ENCODE assay signal across 9 mouse cellular contexts in the genomic region with DNA sequence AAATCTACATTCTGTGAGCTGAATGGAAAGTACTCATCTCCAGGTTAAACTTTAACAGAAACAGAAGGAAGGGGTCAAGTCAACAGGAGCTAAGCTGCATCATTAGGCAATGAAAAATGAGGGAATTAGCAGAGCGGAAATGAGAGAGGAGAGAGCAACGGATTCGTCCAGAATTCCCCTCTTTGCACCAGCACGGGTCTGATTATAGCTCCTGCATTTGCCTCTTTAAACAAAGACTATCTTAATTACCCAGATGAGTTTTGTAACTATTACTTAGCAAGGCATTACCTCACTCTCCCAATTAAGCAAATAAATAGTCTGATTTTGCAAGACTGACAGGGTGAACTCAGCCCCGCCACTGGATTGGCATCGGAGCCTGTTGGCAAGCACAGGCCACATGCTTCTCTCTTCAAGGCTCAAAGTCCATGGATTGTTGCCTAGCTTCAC.
DNase-seq lines count a peak whose midpoint lies in the region; ATAC-seq lines count a peak whose summit lies in the region.
"Had no signal": no experiment of that assay in that cellular context is flagged by ENCODE, and none has a peak within 500 bp of the region (broad histone marks: within the 10 kb centered on the region; RNA-seq: fewer than 3 reads in every experiment).

No protein-coding gene starts in this region.

- 27% methylated on average over 6 of the region's 6 CpGs for WGBS in stomach, embryonic 15.5 days

- no peaks in the 10 kb centered on the region for H3K4me1 ChIP-seq in stomach, embryonic 15.5 days

- ATAC-seq in stomach, embryonic 15.5 days (ENCODE audit: insufficient read depth, low FRiP score, low read depth) = peak; percentile 39; the same call in 1 of the 2 replicates

- H3K9ac ChIP-seq in stomach, embryonic 15.5 days = no peak overlapping the region

- H3K27me3 ChIP-seq in stomach, embryonic 15.5 days (replicated peaks) = no peaks in the 10 kb centered on the region

- no peak overlapping the region for H3K4me3 ChIP-seq in stomach, embryonic 15.5 days (replicated peaks)
- H3K4me3 ChIP-seq: heart, adult 2 months had no signal

- H3K9me3 ChIP-seq in stomach, embryonic 15.5 days = no peaks in the 10 kb centered on the region

- H3K36me3 ChIP-seq in stomach, embryonic 15.5 days = no peaks in the 10 kb centered on the region

- H3K4me2 ChIP-seq in stomach, embryonic 15.5 days = no peak overlapping the region

- DNase-seq in cerebellum, adult 18-20 months = peak; percentile 9 to 14
- DNase-seq in cerebellum, adult 11-12 months = no peak
- DNase-seq in right cerebral cortex, postnatal 14 days = peak; percentile 9
- DNase-seq in right cerebral cortex, postnatal 36 days (ENCODE audit: low spot score in 2 of 2) = no peak
- peak; percentile 74 to 86 for DNase-seq in kidney, postnatal 36 days
- no peak for DNase-seq in right cerebral cortex, adult 18-20 months
- no peak for DNase-seq in embryo, embryonic 10 days (ENCODE audit: low spot score)

- no peak overlapping the region for H3K27ac ChIP-seq in stomach, embryonic 15.5 days
- H3K27ac ChIP-seq: heart, adult 2 months had no signal

Comparison
In these comparisons a context has a peak if more than half of its experiments do, and no peak if none do; other contexts are left out.
1. DNase-seq: peak in cerebellum, adult 18-20 months (2 of 2), right cerebral cortex, postnatal 14 days (single experiment) and kidney, postnatal 36 days (2 of 2); none in cerebellum, adult 11-12 months (single experiment), right cerebral cortex, postnatal 36 days (0 of 2), right cerebral cortex, adult 18-20 months (single experiment) and embryo, embryonic 10 days (single experiment).